Mouse (Mus musculus) ES-Bruce4 (cell line): Measurements from ENCODE around the gene Rbm47.

Experiments
- CTCF ChIP-seq: IDR thresholded peaks from one replicate; pipeline ENCODE4 v1.8.1; 2011; ENCODE audit warnings: low read depth, low read length
- POLR2A ChIP-seq: IDR thresholded peaks from one replicate; pipeline ENCODE4 v1.8.1; 2011; ENCODE audit warnings: low read length; ENCODE audit not compliant: insufficient read depth

DNA sequence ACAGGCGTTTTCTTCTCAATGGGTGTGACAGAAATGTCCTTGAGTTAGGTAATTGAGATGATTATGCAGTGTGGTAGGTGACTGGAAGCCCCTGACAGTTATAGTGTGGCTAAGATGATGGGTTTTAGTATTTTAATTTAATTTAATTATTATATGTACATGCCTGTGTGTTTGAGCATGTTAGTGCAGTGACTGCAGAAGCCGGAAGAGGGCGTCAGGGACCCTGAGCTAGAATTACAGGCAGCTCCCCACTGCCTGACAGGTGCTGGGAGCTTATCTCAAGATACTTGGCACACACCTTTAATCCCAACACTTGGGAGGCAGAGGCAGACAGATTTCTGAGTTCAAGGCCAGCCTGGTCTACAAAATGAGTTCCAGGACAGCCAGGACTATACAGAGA is 204.9 kb downstream of the Rbm47 start:
- TF ChIP-seq CTCF (peak; percentile 67), POLR2A (no peak)
